Mouse (Mus musculus) thymus, adult 2 months (tissue): ENCODE data around the gene Trabd.

Experiments
- CTCF ChIP-seq: fragments of 200-500 bp; IDR thresholded peaks from 2 replicates; pipeline ENCODE4 v1.5.1; 2012; ENCODE audit warnings: mild to moderate bottlenecking, control low read depth, low read length, moderate library complexity, borderline replicate concordance; ENCODE audit not compliant: control insufficient read depth, poor library complexity, insufficient read depth; ENCODE audit errors: extremely low read depth
- POLR2A ChIP-seq: fragments of 200-500 bp; IDR thresholded peaks from 2 replicates; pipeline ENCODE4 v1.6.1; 2012; ENCODE audit warnings: mild to moderate bottlenecking, low read length, control low read depth, moderate library complexity; ENCODE audit not compliant: control insufficient read depth, poor library complexity, insufficient read depth; ENCODE audit errors: extremely low read depth

- TF ChIP-seq CTCF, result no peak
- no peak for TF ChIP-seq POLR2A
Observed at GRCm38 (mm10) chr15:89126622-89127021, 51.7 kb downstream of the Trabd start.
